Mouse (Mus musculus): ENCODE measurements around the gene Myo16. TPM values are rescaled to one million over a fixed set of nuclear protein-coding genes. Genes with fewer than 3 reads are reported as not detected.

Myo16 gene
- total and polyA plus RNA-seq, 3 experiments = not detected

- TF ChIP-seq ZKSCAN1 (IDR thresholded peaks at IDR 0.05; ENCODE audit: low read depth, low read length) (no peak), USF1 (IDR thresholded peaks at IDR 0.05; ENCODE audit: low read depth, low read length) (no peak), BHLHE40 (IDR thresholded peaks at IDR 0.05; ENCODE audit: borderline replicate concordance, low read depth, low read length) (no peak), MYC (IDR thresholded peaks at IDR 0.05; ENCODE audit: low read depth, low read length) (no peak), MAX (IDR thresholded peaks at IDR 0.05; ENCODE audit: low read length) (no peak), CTCF (IDR thresholded peaks at IDR 0.05 in 2 of 3, conservative IDR thresholded peaks at IDR 0.05 in 1 of 3; ENCODE audit: control insufficient read depth in 1 of 3, insufficient read depth in 1 of 3, low read depth in 2 of 3, low read length in 3 of 3, poor library complexity in 1 of 3, severe bottlenecking in 1 of 3) (no peak), EP300 (IDR thresholded peaks at IDR 0.05; ENCODE audit: low read depth in 1 of 2, low read length in 2 of 2) (no peak), ETS1 (IDR thresholded peaks at IDR 0.05; ENCODE audit: low read depth, low read length) (no peak), SIN3A (IDR thresholded peaks at IDR 0.05; ENCODE audit: low read length) (no peak), GATA1 (IDR thresholded peaks at IDR 0.05; ENCODE audit: low read depth, low read length) (no peak), ZMIZ1 (IDR thresholded peaks at IDR 0.05; ENCODE audit: low read depth, low read length) (no peak), MAZ (IDR thresholded peaks at IDR 0.05; ENCODE audit: low read depth, low read length) (no peak), POLR2AphosphoS5 (IDR thresholded peaks at IDR 0.05; ENCODE audit: borderline replicate concordance, low read depth, low read length) (no peak), SMC3 (IDR thresholded peaks at IDR 0.05; ENCODE audit: low read depth, low read length) (no peak), E2F4 (IDR thresholded peaks at IDR 0.05; ENCODE audit: borderline replicate concordance, low read depth, low read length) (no peak), MEF2A (IDR thresholded peaks at IDR 0.05; ENCODE audit: extremely low read depth, insufficient replicate concordance, low read depth, low read length, poor library complexity, severe bottlenecking) (no peak)
- no peaks in the 10 kb centered on the region for H3K79me2 ChIP-seq (ENCODE audit: control insufficient read depth, insufficient read depth, low read length, poor library complexity)
- H3K9ac ChIP-seq (ENCODE audit: control insufficient read depth, low read depth, low read length, poor library complexity, severe bottlenecking) = no peak overlapping the region
- no peak for DNase-seq (ENCODE audit: low read depth, low spot score)
- H3K9me3 ChIP-seq (replicated peaks; ENCODE audit: insufficient read depth, low read length) = no peaks in the 10 kb centered on the region
- no peak overlapping the region for H3K4me3 ChIP-seq (ENCODE audit: control insufficient read depth in 1 of 2, insufficient read depth in 1 of 2, low read depth in 2 of 2, low read length in 2 of 2)
- H3K27ac ChIP-seq (ENCODE audit: control insufficient read depth, low read depth, low read length) = no peak overlapping the region
- no peaks in the 10 kb centered on the region for H3K27me3 ChIP-seq (ENCODE audit: control insufficient read depth in 1 of 2, insufficient read depth in 2 of 2, low read length in 2 of 2)
- no peaks in the 10 kb centered on the region for H3K4me1 ChIP-seq (ENCODE audit: control insufficient read depth in 1 of 2, insufficient read depth in 2 of 2, low read length in 2 of 2)
- H3K36me3 ChIP-seq (ENCODE audit: control insufficient read depth in 1 of 2, insufficient read depth in 2 of 2, low read length in 2 of 2) = no peaks in the 10 kb centered on the region
These were observed 267.9 kb downstream of the Myo16 start for GRCm38 (mm10) chr8:10421516-10422090.

- Histone ChIP-seq H3K27me3 (ENCODE audit: control insufficient read depth in 1 of 2, insufficient read depth in 2 of 2, low read length in 2 of 2) (no peaks in the 10 kb centered on the region), H3K4me3 (ENCODE audit: control insufficient read depth in 1 of 2, insufficient read depth in 1 of 2, low read depth in 2 of 2, low read length in 2 of 2) (no peak overlapping the region), H3K79me2 (ENCODE audit: control insufficient read depth, insufficient read depth, low read length, poor library complexity) (no peaks in the 10 kb centered on the region), H3K4me1 (ENCODE audit: control insufficient read depth in 1 of 2, insufficient read depth in 2 of 2, low read length in 2 of 2) (no peaks in the 10 kb centered on the region), H3K9me3 (replicated peaks; ENCODE audit: insufficient read depth, low read length) (no peaks in the 10 kb centered on the region), H3K9ac (ENCODE audit: control insufficient read depth, low read depth, low read length, poor library complexity, severe bottlenecking) (no peak overlapping the region), H3K36me3 (ENCODE audit: control insufficient read depth in 1 of 2, insufficient read depth in 2 of 2, low read length in 2 of 2) (no peaks in the 10 kb centered on the region), H3K27ac (ENCODE audit: control insufficient read depth, low read depth, low read length) (no peak overlapping the region)
- TF ChIP-seq SMC3 (IDR thresholded peaks at IDR 0.05; ENCODE audit: low read depth, low read length) = no peak
- no peak for TF ChIP-seq JUND (IDR thresholded peaks at IDR 0.05; ENCODE audit: low read depth, low read length)
- no peak for TF ChIP-seq MAX (IDR thresholded peaks at IDR 0.05; ENCODE audit: low read length)
- TF ChIP-seq BHLHE40 (IDR thresholded peaks at IDR 0.05; ENCODE audit: borderline replicate concordance, low read depth, low read length) = no peak
- TF ChIP-seq ZC3H11A (IDR thresholded peaks at IDR 0.05; ENCODE audit: low read depth, low read length) = no peak
- no peak for TF ChIP-seq TCF12 (IDR thresholded peaks at IDR 0.05; ENCODE audit: low read depth, low read length)
- TF ChIP-seq TBP (IDR thresholded peaks at IDR 0.05; ENCODE audit: low read depth, low read length) = no peak
- no peak for DNase-seq (ENCODE audit: low read depth, low spot score)
These were observed 281.8 kb downstream of the Myo16 start for GRCm38 (mm10) chr8:10435492-10435891.
